Mouse (Mus musculus): ENCODE data around the gene Slc26a8. TPM values are rescaled to one million over a fixed set of nuclear protein-coding genes. Genes with fewer than 3 reads are reported as not detected.

Gene Slc26a8
- polyA plus RNA-seq, 1 experiment from 2014 or later = 0.90 TPM

GRCm38 (mm10) chr17:28715832-28716548, 26.0 kb upstream of the Slc26a8 start:
- no peaks in the 10 kb centered on the region for H3K27me3 ChIP-seq (replicated peaks; ENCODE audit: control insufficient read depth, insufficient read depth, low read length)
- DNase-seq (ENCODE audit: low spot score) = peak; percentile 35
- H3K9me3 ChIP-seq (ENCODE audit: control insufficient read depth, low read length) = no peaks in the 10 kb centered on the region
- H3K4me3 ChIP-seq (ENCODE audit: low read depth, low read length) = no peak overlapping the region
- H3K4me1 ChIP-seq (ENCODE audit: control insufficient read depth, insufficient read depth, low read length) = peaks cover 6% of the 10 kb centered on the region; the same call in 1 of the 2 replicates
- no peak overlapping the region for H3K9ac ChIP-seq (ENCODE audit: low read depth, low read length)
- H3K36me3 ChIP-seq (ENCODE audit: control insufficient read depth, insufficient read depth, low read length) = peaks cover 60% of the 10 kb centered on the region
- H3K4me2 ChIP-seq (ENCODE audit: low read depth, low read length) = no peak overlapping the region
- peak overlapping the region; percentile 53; the same call in 1 of the 2 replicates for H3K27ac ChIP-seq (replicated peaks; ENCODE audit: low read depth, low read length)
- WGBS = 49% methylated on average over 5 of the region's 7 CpGs
- no peak for ATAC-seq (ENCODE audit: low read depth)

- ATAC-seq (ENCODE audit: low read depth) (no peak), DNase-seq (ENCODE audit: low spot score) (no peak)
These were observed 24.0 kb upstream of the Slc26a8 start for GRCm38 (mm10) chr17:28714006-28714405.

GRCm38 (mm10) chr17:28712305-28712704, 22.3 kb upstream of the Slc26a8 start:
- Histone ChIP-seq H3K36me3 (ENCODE audit: control insufficient read depth, insufficient read depth, low read length) (peaks cover 39% of the 10 kb centered on the region), H3K4me3 (ENCODE audit: low read depth, low read length) (no peak overlapping the region), H3K9me3 (ENCODE audit: control insufficient read depth, low read length) (no peaks in the 10 kb centered on the region), H3K9ac (ENCODE audit: low read depth, low read length) (no peak overlapping the region), H3K4me1 (ENCODE audit: control insufficient read depth, insufficient read depth, low read length) (peaks cover 9% of the 10 kb centered on the region; the same call in 1 of the 2 replicates), H3K27me3 (replicated peaks; ENCODE audit: control insufficient read depth, insufficient read depth, low read length) (no peaks in the 10 kb centered on the region), H3K4me2 (ENCODE audit: low read depth, low read length) (no peak overlapping the region), H3K27ac (replicated peaks; ENCODE audit: low read depth, low read length) (no peak overlapping the region)
- DNase-seq (ENCODE audit: low spot score) (no peak), ATAC-seq (ENCODE audit: low read depth) (no peak)
- 84% methylated on average over 6 of the region's 6 CpGs for WGBS

More at GRCm38 (mm10) chr17:28714006-28714405, 24.0 kb upstream of the Slc26a8 start:
- peaks cover 12% of the 10 kb centered on the region; the same call in 1 of the 2 replicates for H3K4me1 ChIP-seq (ENCODE audit: control insufficient read depth, insufficient read depth, low read length)
- no peaks in the 10 kb centered on the region for H3K27me3 ChIP-seq (replicated peaks; ENCODE audit: control insufficient read depth, insufficient read depth, low read length)
- WGBS = 97% methylated on average over 3 of the region's 3 CpGs
- H3K9ac ChIP-seq (ENCODE audit: low read depth, low read length) = no peak overlapping the region
- H3K4me2 ChIP-seq (ENCODE audit: low read depth, low read length) = no peak overlapping the region
- no peak overlapping the region for H3K4me3 ChIP-seq (ENCODE audit: low read depth, low read length)
- H3K27ac ChIP-seq (replicated peaks; ENCODE audit: low read depth, low read length) = no peak overlapping the region
- no peaks in the 10 kb centered on the region for H3K9me3 ChIP-seq (ENCODE audit: control insufficient read depth, low read length)
- H3K36me3 ChIP-seq (ENCODE audit: control insufficient read depth, insufficient read depth, low read length) = peaks cover 47% of the 10 kb centered on the region

DNA sequence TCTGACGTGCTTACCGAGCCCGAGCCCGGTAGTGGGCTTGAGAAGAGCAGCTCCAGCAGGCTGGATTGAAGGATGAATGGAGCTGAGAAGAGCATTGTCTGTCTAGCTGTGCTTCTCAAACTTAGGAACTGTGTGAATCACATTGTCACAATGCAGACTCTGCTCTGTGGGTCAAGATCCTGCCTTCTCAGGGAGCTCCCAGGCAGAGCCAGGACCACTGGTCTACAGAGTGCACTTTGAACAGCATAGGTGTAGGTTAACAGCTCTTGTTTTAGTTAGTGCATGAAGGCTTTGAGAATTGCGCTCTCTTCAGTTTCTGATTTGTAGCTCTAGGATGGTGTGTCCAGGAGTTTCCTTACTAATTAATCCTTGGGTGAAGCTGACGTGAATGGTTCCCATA, 21.2 kb upstream of the Slc26a8 start:
- 90% methylated on average over 6 of the region's 6 CpGs for WGBS
- Histone ChIP-seq H3K9me3 (ENCODE audit: control insufficient read depth, low read length) (no peaks in the 10 kb centered on the region), H3K27ac (replicated peaks; ENCODE audit: low read depth, low read length) (no peak overlapping the region), H3K4me3 (ENCODE audit: low read depth, low read length) (no peak overlapping the region), H3K27me3 (replicated peaks; ENCODE audit: control insufficient read depth, insufficient read depth, low read length) (no peaks in the 10 kb centered on the region), H3K9ac (ENCODE audit: low read depth, low read length) (no peak overlapping the region), H3K4me1 (ENCODE audit: control insufficient read depth, insufficient read depth, low read length) (peaks cover 11% of the 10 kb centered on the region), H3K4me2 (ENCODE audit: low read depth, low read length) (no peak overlapping the region), H3K36me3 (ENCODE audit: control insufficient read depth, insufficient read depth, low read length) (peaks cover 28% of the 10 kb centered on the region)
- DNase-seq (ENCODE audit: low spot score) (no peak), ATAC-seq (ENCODE audit: low read depth) (no peak)

DNA sequence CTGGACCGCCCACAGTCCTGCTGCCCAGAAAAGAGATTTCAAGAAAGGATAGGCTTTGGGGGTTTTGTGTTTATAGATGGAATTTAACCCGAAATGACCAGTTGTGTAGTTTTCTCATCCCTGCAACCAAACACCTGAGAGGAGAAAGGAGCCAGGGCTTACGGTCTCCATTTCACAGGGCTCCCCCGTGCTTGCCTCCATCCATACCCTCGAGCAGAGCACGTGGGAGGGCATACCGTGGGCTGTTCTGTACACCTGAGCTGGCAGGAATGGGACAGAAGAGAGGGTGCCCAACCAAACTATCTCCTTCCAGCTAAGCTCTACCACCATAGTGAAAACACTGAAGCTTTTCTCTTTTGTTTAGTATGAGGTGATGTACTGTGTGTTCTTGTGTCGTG, 20.3 kb upstream of the Slc26a8 start:
- H3K9me3 ChIP-seq (ENCODE audit: control insufficient read depth, low read length) = no peaks in the 10 kb centered on the region
- ATAC-seq (ENCODE audit: low read depth) = peak; percentile 53; the same call in 1 of the 2 replicates

DNA sequence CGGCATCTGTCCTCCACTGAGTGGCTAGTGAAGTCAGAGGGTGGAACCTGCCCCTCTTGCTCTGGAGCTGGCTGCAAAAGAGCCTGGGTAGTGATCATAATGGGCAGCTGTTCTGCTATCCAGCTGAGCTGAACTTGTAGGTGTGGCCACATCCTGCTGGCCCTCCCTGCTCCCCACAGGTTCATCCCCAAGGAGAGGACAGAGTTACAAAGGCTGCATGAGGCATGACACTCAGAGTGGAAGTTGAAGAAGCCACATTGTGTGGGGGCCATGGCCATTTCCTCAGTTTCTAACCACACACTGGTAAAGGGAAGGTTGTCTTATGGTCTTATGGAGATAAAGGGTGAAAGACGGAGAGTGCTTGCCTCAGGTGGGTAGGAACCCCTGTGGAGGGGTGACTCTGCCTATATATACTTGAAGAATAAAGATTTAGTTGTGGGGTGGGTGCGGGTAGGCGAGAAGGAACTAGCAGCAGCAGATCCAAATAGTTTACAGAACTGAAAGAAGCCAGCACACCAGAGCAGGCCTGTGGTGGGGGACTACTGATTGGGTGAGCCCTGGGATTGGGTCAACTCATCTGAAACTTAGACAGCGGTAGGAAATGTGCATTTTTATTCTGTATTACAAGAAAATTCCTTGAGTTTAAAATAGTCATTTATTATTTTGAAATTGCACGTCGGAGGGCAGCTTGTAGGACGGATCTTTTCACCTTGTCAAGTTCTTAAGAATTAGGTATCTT, 19.7 kb upstream of the Slc26a8 start:
- H3K36me3 ChIP-seq (ENCODE audit: control insufficient read depth, insufficient read depth, low read length) = peaks cover 13% of the 10 kb centered on the region

More for the DNA sequence above, 20.3 kb upstream of the Slc26a8 start:
- no peak overlapping the region for H3K9ac ChIP-seq (ENCODE audit: low read depth, low read length)
- peaks cover 11% of the 10 kb centered on the region for H3K4me1 ChIP-seq (ENCODE audit: control insufficient read depth, insufficient read depth, low read length)
- WGBS = 87% methylated on average over 8 of the region's 8 CpGs
- no peak for DNase-seq (ENCODE audit: low spot score)
- no peak overlapping the region for H3K4me3 ChIP-seq (ENCODE audit: low read depth, low read length)
- H3K27me3 ChIP-seq (replicated peaks; ENCODE audit: control insufficient read depth, insufficient read depth, low read length) = no peaks in the 10 kb centered on the region
- H3K36me3 ChIP-seq (ENCODE audit: control insufficient read depth, insufficient read depth, low read length) = peaks cover 19% of the 10 kb centered on the region
- no peak overlapping the region for H3K4me2 ChIP-seq (ENCODE audit: low read depth, low read length)
- no peak overlapping the region for H3K27ac ChIP-seq (replicated peaks; ENCODE audit: low read depth, low read length)

DNA sequence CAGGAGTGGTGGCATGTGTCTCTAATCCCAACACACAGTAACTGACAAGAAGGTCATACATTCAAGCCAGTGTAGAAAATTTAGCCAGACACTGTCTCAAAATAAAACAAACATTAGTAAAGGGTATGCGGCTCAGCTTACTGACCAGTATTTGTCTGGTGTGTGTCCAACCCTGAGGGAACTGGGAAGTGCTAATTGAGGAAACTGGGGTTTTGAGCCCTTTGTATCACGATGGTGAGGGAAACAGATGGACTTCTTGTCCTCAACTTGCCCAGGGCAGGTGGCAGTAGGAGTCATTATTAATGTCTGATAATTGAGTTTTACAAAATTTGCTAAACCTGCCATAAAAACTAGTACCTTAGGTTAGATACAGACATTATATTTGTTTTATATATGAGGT, 19.0 kb upstream of the Slc26a8 start:
- Histone ChIP-seq H3K36me3 (ENCODE audit: control insufficient read depth, insufficient read depth, low read length) (peaks cover 6% of the 10 kb centered on the region), H3K4me2 (ENCODE audit: low read depth, low read length) (no peak overlapping the region), H3K27me3 (replicated peaks; ENCODE audit: control insufficient read depth, insufficient read depth, low read length) (no peaks in the 10 kb centered on the region), H3K4me1 (ENCODE audit: control insufficient read depth, insufficient read depth, low read length) (peaks cover 11% of the 10 kb centered on the region), H3K9me3 (ENCODE audit: control insufficient read depth, low read length) (no peaks in the 10 kb centered on the region), H3K9ac (ENCODE audit: low read depth, low read length) (no peak overlapping the region), H3K4me3 (ENCODE audit: low read depth, low read length) (no peak overlapping the region), H3K27ac (replicated peaks; ENCODE audit: low read depth, low read length) (no peak overlapping the region)
- DNase-seq (ENCODE audit: low spot score) (no peak), ATAC-seq (ENCODE audit: low read depth) (no peak)
- 46% methylated on average over 2 of the region's 2 CpGs for WGBS

More for the DNA sequence above, 19.7 kb upstream of the Slc26a8 start:
- DNase-seq (ENCODE audit: low spot score) = no peak
- ATAC-seq (ENCODE audit: low read depth) = no peak
- peaks cover 11% of the 10 kb centered on the region for H3K4me1 ChIP-seq (ENCODE audit: control insufficient read depth, insufficient read depth, low read length)
- no peaks in the 10 kb centered on the region for H3K27me3 ChIP-seq (replicated peaks; ENCODE audit: control insufficient read depth, insufficient read depth, low read length)
- no peak overlapping the region for H3K9ac ChIP-seq (ENCODE audit: low read depth, low read length)
- H3K9me3 ChIP-seq (ENCODE audit: control insufficient read depth, low read length) = no peaks in the 10 kb centered on the region
- 85% methylated on average over 8 of the region's 8 CpGs for WGBS
- no peak overlapping the region for H3K27ac ChIP-seq (replicated peaks; ENCODE audit: low read depth, low read length)
- H3K4me2 ChIP-seq (ENCODE audit: low read depth, low read length) = no peak overlapping the region
- no peak overlapping the region for H3K4me3 ChIP-seq (ENCODE audit: low read depth, low read length)

DNA sequence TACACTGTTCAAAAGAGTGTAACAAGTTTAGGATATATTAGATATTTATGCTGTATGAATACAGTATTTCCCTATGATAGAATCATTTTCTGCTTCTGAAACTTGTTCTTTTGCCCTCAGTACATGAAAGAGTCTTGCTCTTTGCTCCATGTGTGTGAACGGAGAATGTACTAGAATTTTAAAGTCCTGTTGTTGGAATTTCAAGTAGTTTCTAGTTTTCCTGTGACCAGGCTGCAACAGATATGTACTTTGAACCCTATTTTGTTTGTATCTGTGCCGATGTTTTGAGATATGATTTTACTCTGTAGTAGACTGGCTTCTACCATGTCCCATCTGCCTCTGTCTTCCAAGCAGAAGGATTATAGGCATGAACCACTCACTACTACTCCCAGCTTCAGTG, 17.8 kb upstream of the Slc26a8 start:
- Histone ChIP-seq H3K9ac (ENCODE audit: low read depth, low read length) (no peak overlapping the region), H3K27me3 (replicated peaks; ENCODE audit: control insufficient read depth, insufficient read depth, low read length) (no peaks in the 10 kb centered on the region), H3K36me3 (ENCODE audit: control insufficient read depth, insufficient read depth, low read length) (no peaks in the 10 kb centered on the region), H3K27ac (replicated peaks; ENCODE audit: low read depth, low read length) (no peak overlapping the region), H3K9me3 (ENCODE audit: control insufficient read depth, low read length) (no peaks in the 10 kb centered on the region), H3K4me1 (ENCODE audit: control insufficient read depth, insufficient read depth, low read length) (peaks cover 11% of the 10 kb centered on the region), H3K4me3 (ENCODE audit: low read depth, low read length) (no peak overlapping the region), H3K4me2 (ENCODE audit: low read depth, low read length) (no peak overlapping the region)
- WGBS = 81% methylated on average over 2 of the region's 2 CpGs
- ATAC-seq (ENCODE audit: low read depth) = no peak
- no peak for DNase-seq (ENCODE audit: low spot score)

Measured in embryonic facial prominence, embryonic 14.5 days (tissue).